Mouse (Mus musculus): ENCODE measurements around the gene Rrp1b. TPM values are rescaled to one million over a fixed set of nuclear protein-coding genes. Genes with fewer than 3 reads are reported as not detected.

The Rrp1b gene
- polyA plus RNA-seq, 2 experiments, result 9.1 to 17.7 TPM

DNA sequence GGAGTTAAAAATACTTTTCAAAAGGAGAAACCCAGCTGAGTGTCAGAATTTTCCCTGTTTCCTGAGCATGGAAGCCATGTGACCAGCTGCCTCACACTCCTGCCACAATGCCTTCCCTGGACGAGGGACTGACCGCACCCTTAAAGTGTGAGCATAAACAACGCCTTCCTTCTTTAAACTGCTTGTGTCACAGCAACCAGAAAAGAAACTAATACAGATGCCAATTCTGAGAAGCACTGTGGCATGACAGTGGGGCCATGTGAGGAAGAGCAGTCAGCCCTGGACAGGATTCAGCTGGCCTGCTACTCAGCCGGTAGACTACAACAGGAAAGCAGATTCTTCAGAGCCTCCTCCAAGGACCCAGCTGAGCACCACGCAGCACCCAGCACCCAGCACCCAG is 29.1 kb upstream of the Rrp1b start:
- H3K4me2 ChIP-seq (ENCODE audit: low read depth), result no peak overlapping the region
- H3K36me3 ChIP-seq (replicated peaks; ENCODE audit: control insufficient read depth, insufficient read depth, low read depth), result no peaks in the 10 kb centered on the region
- no peak overlapping the region for H3K9ac ChIP-seq (replicated peaks)
- H3K27me3 ChIP-seq (ENCODE audit: control insufficient read depth, insufficient read depth, low read length), result no peaks in the 10 kb centered on the region
- 65% methylated on average over 5 of the region's 5 CpGs for WGBS (ENCODE audit: insufficient replicate concordance)
- no peaks in the 10 kb centered on the region for H3K4me1 ChIP-seq (replicated peaks; ENCODE audit: control insufficient read depth in 2 of 2, insufficient read depth in 2 of 2, low read length in 1 of 2)
- H3K4me3 ChIP-seq (ENCODE audit: insufficient read depth in 1 of 2, low read depth in 2 of 2, low read length in 2 of 2), result no peak overlapping the region
- TF ChIP-seq CTCF (IDR thresholded peaks at IDR 0.05; ENCODE audit: low read depth) (no peak), EP300 (IDR thresholded peaks at IDR 0.05; ENCODE audit: low read depth) (no peak)
- H3K27ac ChIP-seq, result no peak overlapping the region
- DNase-seq (ENCODE audit: low read depth in 3 of 3, low spot score in 3 of 3) (no peak), ATAC-seq (ENCODE audit: insufficient read depth) (no peak)
- H3K9me3 ChIP-seq (ENCODE audit: control insufficient read depth, low read length), result no peaks in the 10 kb centered on the region

DNA sequence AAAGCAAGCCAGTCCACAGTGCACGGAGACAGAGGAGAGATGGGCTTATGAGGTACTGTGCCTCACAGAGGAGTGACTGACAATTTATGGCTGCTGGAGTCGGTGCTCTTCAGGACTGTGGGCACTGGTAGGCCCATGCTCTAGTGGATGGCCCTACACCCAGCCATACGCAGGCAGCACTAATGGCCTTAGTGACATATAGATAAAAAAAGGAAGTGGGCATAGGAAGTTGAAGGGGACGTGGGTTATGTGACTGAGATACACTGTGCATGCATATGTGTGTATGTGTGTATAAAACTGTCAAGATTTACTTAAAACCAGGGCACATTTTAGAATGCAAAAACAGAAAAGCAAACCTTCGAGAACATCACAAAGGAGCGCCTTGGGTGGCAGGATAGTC is 24.2 kb upstream of the Rrp1b start:
- Histone ChIP-seq H3K27ac (no peak overlapping the region), H3K4me1 (replicated peaks; ENCODE audit: control insufficient read depth in 2 of 2, insufficient read depth in 2 of 2, low read length in 1 of 2) (0 out of 4 replicates have a peak, but pooled peaks cover 0 to 3% of the 10 kb centered on the region in 2 experiments), H3K9ac (replicated peaks) (no peak overlapping the region), H3K4me3 (ENCODE audit: insufficient read depth in 1 of 2, low read depth in 2 of 2, low read length in 2 of 2) (no peak overlapping the region), H3K4me2 (ENCODE audit: low read depth) (no peak overlapping the region), H3K27me3 (ENCODE audit: control insufficient read depth, insufficient read depth, low read length) (no peaks in the 10 kb centered on the region), H3K9me3 (ENCODE audit: control insufficient read depth, low read length) (no peaks in the 10 kb centered on the region), H3K36me3 (replicated peaks; ENCODE audit: control insufficient read depth, insufficient read depth, low read depth) (no peaks in the 10 kb centered on the region)
- no peak for TF ChIP-seq CTCF (IDR thresholded peaks at IDR 0.05; ENCODE audit: low read depth)
- no peak for TF ChIP-seq EP300 (IDR thresholded peaks at IDR 0.05; ENCODE audit: low read depth)
- no peak for DNase-seq (ENCODE audit: low read depth in 3 of 3, low spot score in 3 of 3)
- WGBS (ENCODE audit: insufficient replicate concordance), result 49% methylated on average over 6 of the region's 6 CpGs
- ATAC-seq (ENCODE audit: insufficient read depth), result no peak

DNA sequence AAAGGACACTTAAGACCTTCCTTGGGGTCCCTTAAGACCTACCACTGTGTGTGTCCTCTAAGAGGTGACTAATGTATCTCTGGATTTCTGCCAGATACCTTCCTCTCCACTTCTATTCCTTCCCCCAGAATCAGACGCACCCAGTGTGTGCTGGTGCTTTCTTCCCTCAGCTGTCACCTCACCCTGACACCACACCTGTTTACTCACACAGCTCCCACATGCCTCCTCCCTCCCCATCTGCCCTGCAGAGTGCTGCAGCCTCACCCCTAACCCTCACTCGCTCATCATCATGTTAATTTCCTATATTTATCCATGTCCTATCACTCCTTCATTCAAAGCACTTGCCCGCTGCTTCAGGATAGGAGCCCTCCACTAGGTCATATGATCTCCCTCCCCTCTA is 23.6 kb upstream of the Rrp1b start:
- no peak for TF ChIP-seq CTCF (IDR thresholded peaks at IDR 0.05; ENCODE audit: low read depth)
- TF ChIP-seq EP300 (IDR thresholded peaks at IDR 0.05; ENCODE audit: low read depth), result no peak
- Histone ChIP-seq H3K4me2 (ENCODE audit: low read depth) (no peak overlapping the region), H3K27me3 (ENCODE audit: control insufficient read depth, insufficient read depth, low read length) (no peaks in the 10 kb centered on the region), H3K9me3 (ENCODE audit: control insufficient read depth, low read length) (no peaks in the 10 kb centered on the region), H3K27ac (no peak overlapping the region), H3K36me3 (replicated peaks; ENCODE audit: control insufficient read depth, insufficient read depth, low read depth) (no peaks in the 10 kb centered on the region), H3K4me1 (replicated peaks; ENCODE audit: control insufficient read depth in 2 of 2, insufficient read depth in 2 of 2, low read length in 1 of 2) (0 out of 4 replicates have a peak, but pooled peaks cover 0 to 3% of the 10 kb centered on the region in 2 experiments), H3K4me3 (ENCODE audit: insufficient read depth in 1 of 2, low read depth in 2 of 2, low read length in 2 of 2) (no peak overlapping the region), H3K9ac (replicated peaks) (no peak overlapping the region)
- ATAC-seq (ENCODE audit: insufficient read depth), result no peak
- DNase-seq (ENCODE audit: low read depth in 3 of 3, low spot score in 3 of 3), result no peak
- WGBS (ENCODE audit: insufficient replicate concordance), result 48% methylated on average over 3 of the region's 3 CpGs

DNA sequence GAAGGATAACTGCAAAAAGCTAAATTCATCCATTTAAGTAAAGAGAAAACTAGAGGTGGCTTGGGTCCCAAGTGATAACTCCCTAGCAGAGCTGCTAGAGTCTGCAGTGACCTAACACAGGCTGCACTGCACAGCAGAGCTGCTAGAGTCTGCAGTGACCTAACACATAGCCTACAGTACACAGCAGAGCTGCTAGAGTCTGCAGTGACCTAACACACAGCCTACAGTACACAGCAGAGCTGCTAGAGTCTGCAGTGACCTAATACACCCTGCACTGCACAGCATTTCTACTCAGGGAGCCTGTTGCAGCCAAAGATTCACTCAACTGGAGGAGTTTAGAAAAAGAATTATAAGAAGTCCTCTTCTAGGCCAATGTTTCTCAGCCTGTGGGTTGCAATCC is 22.2 kb upstream of the Rrp1b start:
- no peak for ATAC-seq (ENCODE audit: insufficient read depth)
- Histone ChIP-seq H3K36me3 (replicated peaks; ENCODE audit: control insufficient read depth, insufficient read depth, low read depth) (no peaks in the 10 kb centered on the region), H3K4me2 (ENCODE audit: low read depth) (no peak overlapping the region), H3K27me3 (ENCODE audit: control insufficient read depth, insufficient read depth, low read length) (no peaks in the 10 kb centered on the region), H3K4me3 (ENCODE audit: insufficient read depth in 1 of 2, low read depth in 2 of 2, low read length in 2 of 2) (no peak overlapping the region), H3K4me1 (replicated peaks; ENCODE audit: control insufficient read depth in 2 of 2, insufficient read depth in 2 of 2, low read length in 1 of 2) (0 out of 4 replicates have a peak, but pooled peaks cover 0 to 3% of the 10 kb centered on the region in 2 experiments), H3K27ac (no peak overlapping the region), H3K9me3 (ENCODE audit: control insufficient read depth, low read length) (no peaks in the 10 kb centered on the region), H3K9ac (replicated peaks) (no peak overlapping the region)
- DNase-seq (ENCODE audit: low read depth in 3 of 3, low spot score in 3 of 3), result no peak
- no peak for TF ChIP-seq EP300 (IDR thresholded peaks at IDR 0.05; ENCODE audit: low read depth)
- no peak for TF ChIP-seq CTCF (IDR thresholded peaks at IDR 0.05; ENCODE audit: low read depth)

DNA sequence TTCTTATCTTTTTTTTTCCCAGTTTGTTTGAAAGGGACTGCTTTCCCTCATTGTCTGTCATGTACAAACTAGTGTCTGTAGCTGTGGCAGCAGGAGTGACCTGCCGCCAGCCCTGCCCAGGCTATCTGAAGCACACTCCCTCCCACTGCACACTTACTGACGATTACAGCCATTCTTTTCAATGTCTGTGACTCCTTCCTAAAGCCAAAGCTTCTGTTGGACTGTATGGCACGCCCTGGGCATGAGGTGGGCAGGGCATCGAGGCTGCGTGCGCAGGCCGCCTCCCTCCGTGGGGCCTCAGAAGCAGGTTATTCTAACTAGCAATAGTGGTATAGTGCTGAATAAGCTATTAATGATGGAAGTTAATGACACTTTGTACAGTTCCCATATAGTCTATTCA is 19.4 kb upstream of the Rrp1b start:
- TF ChIP-seq EP300 (IDR thresholded peaks at IDR 0.05; ENCODE audit: low read depth) (no peak), CTCF (IDR thresholded peaks at IDR 0.05; ENCODE audit: low read depth) (no peak)
- ATAC-seq (ENCODE audit: insufficient read depth), result no peak
- H3K27me3 ChIP-seq (ENCODE audit: control insufficient read depth, insufficient read depth, low read length), result no peaks in the 10 kb centered on the region
- H3K4me2 ChIP-seq (ENCODE audit: low read depth), result no peak overlapping the region
- H3K4me3 ChIP-seq (ENCODE audit: insufficient read depth in 1 of 2, low read depth in 2 of 2, low read length in 2 of 2), result no peak overlapping the region
- H3K27ac ChIP-seq, result no peak overlapping the region
- no peak overlapping the region for H3K9ac ChIP-seq (replicated peaks)
- 69% methylated on average over 8 of the region's 8 CpGs for WGBS (ENCODE audit: insufficient replicate concordance)
- H3K4me1 ChIP-seq (replicated peaks; ENCODE audit: control insufficient read depth in 2 of 2, insufficient read depth in 2 of 2, low read length in 1 of 2), result 0 out of 4 replicates have a peak, but pooled peaks cover 0 to 3% of the 10 kb centered on the region in 2 experiments
- no peak for DNase-seq (ENCODE audit: low read depth in 3 of 3, low spot score in 3 of 3)
- no peaks in the 10 kb centered on the region for H3K9me3 ChIP-seq (ENCODE audit: control insufficient read depth, low read length)
- no peaks in the 10 kb centered on the region for H3K36me3 ChIP-seq (replicated peaks; ENCODE audit: control insufficient read depth, insufficient read depth, low read depth)
